Mouse (Mus musculus) MEL-GATA-1-ER (cell line): ENCODE measurements around the gene Bptf.
"Not testable (repeated sequence)": the region's sequence is repeated elsewhere in the genome, so short reads cannot be mapped to it uniquely, and the experiment has no call there.

Source experiments
- DNase-seq: peaks from one replicate; pipeline ENCODE4 v3.0.0-alpha.2; 2012; ENCODE audit warnings: low read depth; ENCODE audit errors: extremely low read depth

Bptf gene

GRCm38 (mm10) chr11:107117789-107118188 lies 14.1 kb downstream of the Bptf start:
- no peak for DNase-seq

- no peak for DNase-seq
Observed at GRCm38 (mm10) chr11:107113881-107114557, 17.9 kb downstream of the Bptf start.

DNA sequence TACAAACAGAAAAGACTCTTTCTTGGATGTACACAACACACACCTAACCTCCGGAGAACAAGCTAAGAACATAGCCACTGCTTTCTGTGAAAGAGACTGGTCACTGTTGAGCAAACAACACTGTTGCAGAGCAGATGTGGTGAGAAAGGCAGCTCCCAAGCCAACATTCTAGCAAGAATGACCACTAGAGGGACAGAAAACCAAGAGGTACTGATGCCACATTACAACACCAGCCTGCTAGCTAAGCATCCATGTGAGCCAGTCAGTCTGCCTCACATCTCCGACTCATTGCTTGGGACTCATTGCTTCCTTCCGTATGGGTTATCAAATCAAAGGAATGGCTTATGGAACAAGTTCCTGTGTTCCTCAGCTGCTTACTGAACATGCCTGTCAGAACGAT lies 18.8 kb downstream of the Bptf start:
- DNase-seq, result no peak

DNA sequence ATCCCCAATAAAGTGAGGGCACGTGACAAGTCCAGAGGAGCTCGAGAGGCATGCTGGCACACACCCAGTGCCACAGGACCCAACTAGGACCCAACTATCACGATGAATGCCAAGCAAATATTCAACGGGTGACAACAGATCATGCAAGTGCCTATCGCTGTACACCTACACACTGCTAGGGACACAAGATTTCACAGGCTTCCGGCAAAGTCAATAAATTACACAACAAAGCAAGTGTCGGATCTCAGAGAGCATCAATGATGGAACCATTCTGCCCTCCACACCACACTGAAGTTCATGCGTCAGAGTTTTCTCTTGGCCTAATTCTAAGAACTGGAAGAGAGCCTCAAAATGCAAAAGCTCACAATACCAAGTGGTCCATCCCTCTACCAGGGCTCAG lies 22.3 kb downstream of the Bptf start:
- no peak for DNase-seq

- DNase-seq, result no peak
Observed at GRCm38 (mm10) chr11:107108892-107109291, 23.0 kb downstream of the Bptf start.

DNA sequence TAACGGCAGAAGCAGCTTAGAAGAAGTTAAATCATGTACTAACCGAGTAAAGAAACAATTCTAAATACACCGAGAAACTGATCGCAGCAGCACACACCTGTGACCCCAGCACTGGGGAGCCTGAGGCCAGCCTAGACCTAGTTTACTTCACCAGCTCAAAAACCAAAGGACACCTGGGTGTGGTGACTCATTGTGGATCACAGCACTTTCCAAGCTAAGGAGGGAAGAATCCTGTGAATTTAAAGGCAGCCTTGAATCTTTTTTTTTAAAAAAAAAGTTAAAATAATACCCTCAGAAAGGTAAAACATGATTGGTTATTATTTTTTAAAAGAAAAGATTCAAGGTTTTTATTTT lies 24.2 kb downstream of the Bptf start:
- DNase-seq, result no peak

- DNase-seq, result no peak
Observed at GRCm38 (mm10) chr11:107106978-107107724, 24.8 kb downstream of the Bptf start.

GRCm38 (mm10) chr11:107106461-107106860 lies 25.5 kb downstream of the Bptf start:
- DNase-seq, result no peak

DNA sequence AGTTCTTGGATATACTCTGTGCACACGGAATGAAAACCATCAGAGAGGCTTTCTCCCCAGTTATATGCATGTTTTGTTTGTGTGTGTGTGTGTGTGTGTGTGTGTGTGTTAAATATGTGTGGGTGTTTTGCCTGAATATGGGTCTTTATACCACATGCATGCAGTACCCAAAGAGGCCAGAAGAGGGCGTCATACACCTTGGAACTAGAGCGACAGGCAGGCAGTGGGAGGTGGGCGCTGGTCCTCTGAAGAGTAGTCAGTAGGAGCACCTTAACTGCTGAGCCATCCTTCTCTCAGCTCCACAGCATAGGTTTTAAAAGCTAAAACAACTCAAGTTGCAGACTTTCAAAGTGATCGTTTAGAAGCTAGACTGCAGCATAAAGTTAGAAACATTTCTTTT lies 26.7 kb downstream of the Bptf start:
- DNase-seq, result peak; percentile 46

DNA sequence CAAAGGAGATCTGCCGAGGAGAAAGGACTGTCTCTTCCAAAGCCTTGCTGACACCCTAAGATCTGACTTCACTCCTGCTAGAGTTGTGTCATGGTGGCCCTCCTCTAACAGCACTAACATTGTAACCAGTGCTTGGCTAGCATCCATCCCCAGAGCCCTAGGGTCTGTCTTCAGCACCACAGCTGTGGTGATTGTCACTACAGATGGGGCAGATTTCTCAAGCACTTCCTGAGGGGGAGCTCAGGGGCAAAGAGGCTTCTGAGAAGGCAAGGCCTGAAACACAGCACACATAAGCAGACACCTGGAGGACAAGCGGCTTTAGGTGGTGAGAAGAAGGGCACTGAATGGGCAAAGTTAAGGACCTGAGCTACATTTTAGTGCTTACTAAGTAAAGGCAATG lies 28.2 kb downstream of the Bptf start:
- no peak for DNase-seq

DNA sequence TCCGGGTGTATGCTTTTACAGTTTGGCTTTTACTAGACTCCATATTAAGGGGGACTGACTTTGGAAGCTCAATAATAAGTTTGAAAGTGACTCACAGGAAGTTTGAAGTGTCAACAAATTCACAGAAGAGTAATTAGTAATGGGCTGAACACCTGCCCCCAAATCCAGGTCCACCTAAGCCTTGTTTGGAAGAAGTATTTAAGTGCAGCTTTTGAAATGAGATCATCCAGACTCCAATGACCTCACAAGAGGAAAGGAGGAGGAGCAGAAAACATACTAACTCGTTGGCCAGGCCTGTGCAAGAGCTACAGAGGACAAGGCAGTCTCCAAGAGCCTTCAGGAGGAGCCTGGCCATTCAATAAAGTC lies 28.7 kb downstream of the Bptf start:
- DNase-seq, result no peak

GRCm38 (mm10) chr11:107102465-107103223 lies 29.3 kb downstream of the Bptf start:
- DNase-seq, result no peak

- no peak for DNase-seq
Observed at GRCm38 (mm10) chr11:107096973-107097372, 35.0 kb downstream of the Bptf start.

DNA sequence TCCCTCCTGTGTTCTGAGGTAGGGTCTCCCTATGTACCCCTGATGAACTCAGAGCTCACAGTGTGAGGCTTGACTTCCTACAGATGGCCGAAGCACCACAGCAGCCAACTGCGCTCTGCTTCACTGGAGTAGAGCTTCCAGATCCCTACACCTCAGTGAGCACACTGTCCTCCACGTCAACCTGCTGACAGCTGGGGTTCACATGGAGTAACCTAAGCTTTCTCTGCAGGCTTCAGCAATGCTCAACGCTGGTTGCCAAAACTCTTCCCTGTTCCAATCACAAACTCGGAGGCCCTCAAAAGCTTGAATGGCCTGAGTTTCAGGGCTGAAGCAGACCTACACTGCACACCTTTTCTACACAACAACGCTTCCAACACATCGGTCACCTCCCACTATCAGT lies 38.1 kb downstream of the Bptf start:
- DNase-seq, result no peak

GRCm38 (mm10) chr11:107092637-107093036 lies 39.3 kb downstream of the Bptf start:
- no peak for DNase-seq

DNA sequence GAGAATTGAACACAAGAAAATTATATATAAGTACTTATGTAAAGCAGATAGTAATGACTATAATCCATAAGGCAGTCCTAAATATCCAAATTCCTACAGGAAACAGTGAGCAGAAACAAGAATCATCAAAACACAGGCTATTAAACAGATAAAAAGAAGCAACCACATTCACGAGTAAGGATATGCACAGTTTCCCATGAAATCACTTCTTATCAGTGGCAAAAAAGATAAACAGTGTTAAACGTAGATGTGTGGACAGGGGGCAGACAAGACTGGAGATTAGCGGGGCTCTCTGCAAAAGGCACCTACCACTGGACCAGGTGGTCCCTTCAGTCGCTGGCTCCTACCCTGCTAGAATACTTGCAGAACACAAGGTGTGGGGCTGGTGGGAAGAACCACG lies 46.1 kb downstream of the Bptf start:
- DNase-seq, result no peak

DNA sequence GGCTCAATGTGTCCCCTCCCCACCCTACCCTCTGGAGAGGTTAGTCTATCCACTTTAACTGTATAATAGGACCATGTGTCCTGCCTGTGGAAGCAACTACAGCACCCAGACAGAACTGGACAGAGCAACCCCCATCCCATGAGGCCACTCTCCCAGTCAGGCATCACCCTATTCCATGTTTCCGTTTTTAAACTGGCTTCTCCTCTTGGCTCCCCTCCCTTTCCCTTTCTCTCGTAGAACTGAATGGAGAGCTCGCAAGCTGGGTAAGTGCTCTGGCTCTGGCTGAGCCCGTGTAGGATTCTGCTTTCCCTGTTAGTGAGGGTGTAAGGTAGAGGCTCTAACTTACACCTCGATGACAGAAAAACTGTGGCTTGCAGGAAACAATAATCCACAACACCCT lies 48.4 kb downstream of the Bptf start:
- DNase-seq, result no peak

GRCm38 (mm10) chr11:107065216-107065785 lies 66.6 kb downstream of the Bptf start:
- DNase-seq, result no peak

GRCm38 (mm10) chr11:107064590-107064989 lies 67.3 kb downstream of the Bptf start:
- no peak for DNase-seq

GRCm38 (mm10) chr11:107063067-107063466 lies 68.9 kb downstream of the Bptf start:
- no peak for DNase-seq

GRCm38 (mm10) chr11:107060941-107061340 lies 71.0 kb downstream of the Bptf start:
- no peak for DNase-seq

- DNase-seq, result not testable (repeated sequence)
Observed at GRCm38 (mm10) chr11:107059634-107060033, 72.3 kb downstream of the Bptf start.
